Mouse (Mus musculus): Measurements from ENCODE around the gene Zfp697. TPM values are rescaled to one million over a fixed set of nuclear protein-coding genes. Genes with fewer than 3 reads are reported as not detected.
A peak's percentile ranks its signal among the peaks of the same experiment; 100 is the strongest.
"Not testable (repeated sequence)": the region's sequence is repeated elsewhere in the genome, so short reads cannot be mapped to it uniquely, and the experiment has no call there.

The Zfp697 gene
- polyA plus RNA-seq, 1 experiment from 2014 or later, result 19.0 TPM

DNA sequence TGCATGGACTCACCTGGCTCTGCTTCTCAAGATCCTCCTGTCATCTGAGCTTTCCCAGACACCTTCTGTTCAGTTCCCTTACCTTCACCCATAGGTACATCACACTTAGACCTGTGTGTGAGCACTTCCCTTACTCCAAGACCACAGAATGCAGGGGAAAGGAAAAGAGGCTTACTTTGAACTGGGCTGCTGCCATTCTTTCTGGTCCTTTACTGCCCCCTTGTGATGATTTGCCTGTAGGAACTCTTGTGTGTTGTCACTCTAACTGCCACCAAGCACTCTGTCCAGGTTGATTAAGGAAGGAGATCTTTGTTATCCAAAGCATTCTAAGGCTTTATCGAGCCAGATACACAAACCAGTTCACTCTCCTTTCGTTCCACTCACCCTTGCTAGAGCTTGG lies 234.0 kb downstream of the Zfp697 start:
- WGBS, result 28% methylated on average over 2 of the region's 2 CpGs
- H3K9ac ChIP-seq (ENCODE audit: low read depth, low read length); H3K27ac ChIP-seq; H3K4me3 ChIP-seq (replicated peaks; ENCODE audit: low read depth, low read length); H3K36me3 ChIP-seq (ENCODE audit: insufficient read depth, low read length); H3K9me3 ChIP-seq (replicated peaks; ENCODE audit: low read length); DNase-seq (ENCODE audit: low spot score); H3K27me3 ChIP-seq (ENCODE audit: insufficient read depth, low read length); H3K4me1 ChIP-seq (replicated peaks; ENCODE audit: insufficient read depth, low read length); H3K4me2 ChIP-seq (ENCODE audit: low read length): not testable (repeated sequence)
- TF ChIP-seq CTCF (IDR thresholded peaks at IDR 0.05; ENCODE audit: low read depth), result peak; percentile 55
- 0 out of 2 replicates have a peak, but pooled peaks have one; percentile 22 for ATAC-seq (replicated peaks; ENCODE audit: low FRiP score, low read depth)

DNA sequence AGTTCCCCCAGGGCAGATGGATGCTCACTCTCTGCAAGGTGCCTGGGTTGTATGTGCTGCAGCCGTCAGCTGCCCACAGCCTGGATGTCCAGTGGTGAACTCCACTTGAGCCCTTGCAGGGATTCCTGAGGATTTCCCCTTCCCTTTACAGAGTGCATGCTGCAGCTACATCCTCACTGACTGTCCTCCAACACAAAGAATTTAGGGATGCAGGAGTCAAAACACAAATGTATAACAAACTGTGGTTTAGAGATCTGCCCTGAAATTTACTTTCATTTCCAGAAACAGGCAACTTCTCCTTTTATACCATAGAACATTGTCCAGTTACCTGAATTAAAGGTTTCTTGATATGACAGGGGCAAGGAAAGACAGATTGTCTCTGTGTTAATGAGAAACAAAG lies 234.5 kb downstream of the Zfp697 start:
- 67% methylated on average over 1 of the region's 1 CpGs for WGBS
- not testable (repeated sequence) for H3K9me3 ChIP-seq (replicated peaks; ENCODE audit: low read length)

DNA sequence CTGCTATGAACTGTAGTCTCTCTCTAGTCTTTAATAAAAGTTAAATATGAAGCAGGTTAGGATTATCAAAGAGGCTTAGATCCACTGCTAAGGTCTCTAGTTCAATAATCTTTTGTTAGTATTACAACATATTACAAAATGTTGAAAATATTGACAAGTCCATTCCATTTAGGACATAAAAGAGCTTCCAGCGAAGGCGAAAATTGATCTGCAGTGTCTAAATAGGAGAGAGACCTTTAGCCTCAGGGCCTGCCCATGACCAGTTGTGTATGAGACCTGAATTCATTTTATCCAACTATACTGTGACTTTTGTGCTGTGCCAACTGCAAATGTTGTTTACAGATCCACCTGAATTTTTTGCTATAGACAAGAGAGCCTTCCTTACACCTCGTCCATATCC lies 247.4 kb downstream of the Zfp697 start:
- Histone ChIP-seq H3K4me3 (replicated peaks; ENCODE audit: low read depth, low read length) (no peak overlapping the region), H3K27ac (no peak overlapping the region), H3K36me3 (ENCODE audit: insufficient read depth, low read length) (no peaks in the 10 kb centered on the region), H3K27me3 (ENCODE audit: insufficient read depth, low read length) (no peaks in the 10 kb centered on the region), H3K4me1 (replicated peaks; ENCODE audit: insufficient read depth, low read length) (no peaks in the 10 kb centered on the region), H3K9ac (ENCODE audit: low read depth, low read length) (no peak overlapping the region), H3K4me2 (ENCODE audit: low read length) (no peak overlapping the region), H3K9me3 (replicated peaks; ENCODE audit: low read length) (no peaks in the 10 kb centered on the region)
- WGBS, result 83% methylated on average over 3 of the region's 3 CpGs
- ATAC-seq (replicated peaks; ENCODE audit: low FRiP score, low read depth) (no peak), DNase-seq (ENCODE audit: low spot score) (no peak)
- TF ChIP-seq CTCF (IDR thresholded peaks at IDR 0.05; ENCODE audit: low read depth), result no peak

More for the DNA sequence above, 234.5 kb downstream of the Zfp697 start:
- not testable (repeated sequence) for H3K4me1 ChIP-seq (replicated peaks; ENCODE audit: insufficient read depth, low read length); H3K4me2 ChIP-seq (ENCODE audit: low read length); H3K27ac ChIP-seq; H3K9ac ChIP-seq (ENCODE audit: low read depth, low read length); DNase-seq (ENCODE audit: low spot score); ATAC-seq (replicated peaks; ENCODE audit: low FRiP score, low read depth); H3K36me3 ChIP-seq (ENCODE audit: insufficient read depth, low read length); H3K27me3 ChIP-seq (ENCODE audit: insufficient read depth, low read length); H3K4me3 ChIP-seq (replicated peaks; ENCODE audit: low read depth, low read length)

DNA sequence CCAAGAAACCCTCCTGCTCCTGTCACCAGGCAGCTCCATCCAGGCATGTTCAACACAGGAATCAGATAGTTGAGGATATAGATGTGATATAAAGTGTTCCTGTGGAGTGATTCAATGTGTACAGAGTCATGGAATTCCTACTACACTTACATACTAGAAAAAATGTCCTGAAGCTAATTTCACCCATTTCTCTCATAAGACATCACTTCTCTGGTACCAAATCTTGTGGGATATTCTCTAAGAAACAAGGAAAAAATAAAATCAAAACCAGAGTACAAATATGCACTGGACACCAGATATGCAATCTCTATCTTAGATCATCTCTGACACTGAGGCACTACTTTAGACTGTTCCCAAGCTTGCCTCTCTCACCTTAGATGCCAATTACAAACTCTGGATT lies 247.9 kb downstream of the Zfp697 start, which contains the start of gene Hsd3b5:
Gene Hsd3b5, minus strand, starts transcription at position 101 of the 400 bp plus-strand sequence.
- ATAC-seq (replicated peaks; ENCODE audit: low FRiP score, low read depth) (no peak), DNase-seq (ENCODE audit: low spot score) (no peak)
- Histone ChIP-seq H3K36me3 (ENCODE audit: insufficient read depth, low read length) (no peaks in the 10 kb centered on the region), H3K9me3 (replicated peaks; ENCODE audit: low read length) (no peaks in the 10 kb centered on the region), H3K4me1 (replicated peaks; ENCODE audit: insufficient read depth, low read length) (no peaks in the 10 kb centered on the region), H3K4me2 (ENCODE audit: low read length) (no peak within 1 kb of the TSS), H3K27me3 (ENCODE audit: insufficient read depth, low read length) (no peaks in the 10 kb centered on the region), H3K9ac (ENCODE audit: low read depth, low read length) (no peak within 1 kb of the TSS), H3K4me3 (replicated peaks; ENCODE audit: low read depth, low read length) (no peak within 1 kb of the TSS), H3K27ac (no peak within 1 kb of the TSS)
- no peak for TF ChIP-seq CTCF (IDR thresholded peaks at IDR 0.05; ENCODE audit: low read depth)

DNA sequence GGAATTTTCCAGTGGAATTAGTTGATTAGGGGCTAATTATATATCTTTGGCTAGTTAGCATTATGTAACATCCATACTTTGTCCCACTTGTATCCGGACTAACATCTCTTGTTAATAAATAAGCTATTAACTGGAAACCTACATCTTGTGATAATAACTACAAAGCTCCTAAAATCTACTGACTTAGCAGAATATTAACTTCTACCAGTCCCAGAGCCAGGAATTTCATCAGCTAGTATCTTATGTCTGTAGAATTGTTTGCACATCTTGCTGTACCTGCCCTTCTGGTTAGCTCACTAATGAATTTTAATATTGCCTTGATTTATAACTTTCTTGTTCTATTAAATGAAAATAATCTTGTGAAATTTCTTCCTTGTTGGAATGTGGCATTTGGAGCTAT lies 252.9 kb downstream of the Zfp697 start:
- WGBS, result 57% methylated on average over 1 of the region's 1 CpGs
- ATAC-seq (replicated peaks; ENCODE audit: low FRiP score, low read depth), result no peak
- Histone ChIP-seq H3K4me1 (replicated peaks; ENCODE audit: insufficient read depth, low read length) (no peaks in the 10 kb centered on the region), H3K9me3 (replicated peaks; ENCODE audit: low read length) (no peaks in the 10 kb centered on the region), H3K27me3 (ENCODE audit: insufficient read depth, low read length) (no peaks in the 10 kb centered on the region), H3K36me3 (ENCODE audit: insufficient read depth, low read length) (no peaks in the 10 kb centered on the region), H3K9ac (ENCODE audit: low read depth, low read length) (no peak overlapping the region), H3K27ac (no peak overlapping the region), H3K4me2 (ENCODE audit: low read length) (no peak overlapping the region), H3K4me3 (replicated peaks; ENCODE audit: low read depth, low read length) (no peak overlapping the region)
- no peak for TF ChIP-seq CTCF (IDR thresholded peaks at IDR 0.05; ENCODE audit: low read depth)
- no peak for DNase-seq (ENCODE audit: low spot score)

DNA sequence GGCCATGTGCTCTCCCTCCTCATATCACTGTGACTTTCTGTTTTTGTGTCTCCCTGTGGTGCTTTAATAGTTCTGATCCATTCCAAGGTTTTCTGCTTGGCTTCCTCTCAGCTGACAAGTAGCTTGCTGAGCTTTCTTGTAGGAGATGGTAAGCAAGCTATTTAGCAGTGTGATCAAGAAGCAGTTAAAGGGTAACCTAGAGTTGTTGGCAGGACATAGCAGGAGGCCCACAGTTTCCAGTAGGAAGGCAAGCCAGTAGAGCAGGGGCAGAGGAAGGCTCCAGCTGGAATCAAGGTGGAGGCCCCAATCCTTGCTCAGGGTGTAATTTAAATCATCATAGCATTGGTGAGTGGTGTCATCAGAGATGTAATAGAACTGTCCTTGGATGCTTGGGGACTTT lies 298.5 kb downstream of the Zfp697 start:
- H3K4me2 ChIP-seq (ENCODE audit: low read length), result no peak overlapping the region
- H3K27ac ChIP-seq, result no peak overlapping the region
- no peaks in the 10 kb centered on the region for H3K4me1 ChIP-seq (replicated peaks; ENCODE audit: insufficient read depth, low read length)
- H3K27me3 ChIP-seq (ENCODE audit: insufficient read depth, low read length), result no peaks in the 10 kb centered on the region
- H3K36me3 ChIP-seq (ENCODE audit: insufficient read depth, low read length), result no peaks in the 10 kb centered on the region
- H3K4me3 ChIP-seq (replicated peaks; ENCODE audit: low read depth, low read length), result no peak overlapping the region
- ATAC-seq (replicated peaks; ENCODE audit: low FRiP score, low read depth), result no peak
- no peaks in the 10 kb centered on the region for H3K9me3 ChIP-seq (replicated peaks; ENCODE audit: low read length)
- TF ChIP-seq CTCF (IDR thresholded peaks at IDR 0.05; ENCODE audit: low read depth), result no peak
- no peak overlapping the region for H3K9ac ChIP-seq (ENCODE audit: low read depth, low read length)
- DNase-seq (ENCODE audit: low spot score), result peak; percentile 1

DNA sequence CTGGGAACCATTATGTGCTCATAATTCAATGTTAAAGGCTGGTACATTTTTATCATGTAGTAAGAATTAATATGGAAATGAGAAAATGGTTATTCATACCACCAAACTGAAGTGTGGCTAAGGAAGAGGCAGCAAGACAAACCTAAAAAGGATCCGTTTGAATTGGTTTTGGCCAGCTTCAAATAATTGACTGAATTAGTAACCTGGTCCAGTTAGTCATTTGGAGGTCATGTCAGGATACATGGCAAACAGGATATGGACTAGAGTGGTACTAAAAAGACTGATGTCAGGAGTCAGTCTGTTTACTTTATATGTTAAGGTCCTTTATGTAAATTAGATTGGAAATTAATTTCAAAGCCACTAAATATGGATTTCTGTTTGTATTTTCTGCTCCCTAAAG lies 300.1 kb downstream of the Zfp697 start:
- Histone ChIP-seq H3K4me3 (replicated peaks; ENCODE audit: low read depth, low read length) (no peak overlapping the region), H3K27me3 (ENCODE audit: insufficient read depth, low read length) (no peaks in the 10 kb centered on the region), H3K36me3 (ENCODE audit: insufficient read depth, low read length) (no peaks in the 10 kb centered on the region), H3K4me1 (replicated peaks; ENCODE audit: insufficient read depth, low read length) (no peaks in the 10 kb centered on the region), H3K27ac (no peak overlapping the region), H3K4me2 (ENCODE audit: low read length) (no peak overlapping the region), H3K9me3 (replicated peaks; ENCODE audit: low read length) (no peaks in the 10 kb centered on the region), H3K9ac (ENCODE audit: low read depth, low read length) (no peak overlapping the region)
- DNase-seq (ENCODE audit: low spot score) (no peak), ATAC-seq (replicated peaks; ENCODE audit: low FRiP score, low read depth) (no peak)
- no peak for TF ChIP-seq CTCF (IDR thresholded peaks at IDR 0.05; ENCODE audit: low read depth)
- 64% methylated on average over 1 of the region's 1 CpGs for WGBS
